Mouse (Mus musculus) limb, embryonic 14.5 days (tissue): ENCODE results near the gene Ang. TPM values are rescaled to one million over a fixed set of nuclear protein-coding genes. Genes with fewer than 3 reads are reported as not detected.
"Not testable (repeated sequence)": the region's sequence is repeated elsewhere in the genome, so short reads cannot be mapped to it uniquely, and the experiment has no call there.

Experiments used
- ATAC-seq: fragments of 200-750 bp; cut with Nextera tagmentation; 2 replicates; pipeline ENCODE4 v1.8.0; 2017; ENCODE audit warnings: low read depth, moderate number of reproducible peaks, moderate TSS enrichment; ENCODE audit not compliant: low FRiP score
- DNase-seq: peaks from one replicate; pipeline ENCODE4 v3.0.0-alpha.2; 2015; ENCODE audit warnings: low spot score
- H3K27ac ChIP-seq: fragments of 300-500 bp; sonication (generic); replicated peaks from 2 replicates; pipeline ENCODE4 v1.5.1; 2014; ENCODE audit warnings: low read depth, mild to moderate bottlenecking, low read length, moderate library complexity, mixed read lengths
- H3K27me3 ChIP-seq: fragments of 300-500 bp; sonication (generic); 2 replicates; pipeline ENCODE4 v1.6.1; 2014; ENCODE audit warnings: low read length, mixed read lengths; ENCODE audit not compliant: control insufficient read depth, insufficient read depth
- H3K36me3 ChIP-seq: fragments of 300-500 bp; sonication (generic); 2 replicates; pipeline ENCODE4 v1.6.1; 2014; ENCODE audit warnings: mild to moderate bottlenecking, low read length, moderate library complexity, mixed read lengths; ENCODE audit not compliant: control insufficient read depth, insufficient read depth
- H3K4me1 ChIP-seq: fragments of 300-500 bp; sonication (generic); 2 replicates; pipeline ENCODE4 v1.6.1; 2014; ENCODE audit warnings: antibody characterized with exemption, low read length, mixed read lengths; ENCODE audit not compliant: control insufficient read depth, insufficient read depth
- H3K4me2 ChIP-seq: fragments of 300-500 bp; sonication (generic); replicated peaks from 2 replicates; pipeline ENCODE4 v1.6.1; 2014; ENCODE audit warnings: low read depth, mild to moderate bottlenecking, low read length, moderate library complexity; ENCODE audit not compliant: severe bottlenecking
- H3K4me3 ChIP-seq: fragments of 300-500 bp; sonication (generic); replicated peaks from 2 replicates; pipeline ENCODE4 v1.5.1; 2014; ENCODE audit warnings: low read length
- H3K9ac ChIP-seq: fragments of 300-500 bp; sonication (generic); 2 replicates; pipeline ENCODE4 v1.6.1; 2014; ENCODE audit warnings: mild to moderate bottlenecking, low read depth, low read length, moderate library complexity; ENCODE audit not compliant: severe bottlenecking
- H3K9me3 ChIP-seq: fragments of 300-500 bp; sonication (generic); 2 replicates; pipeline ENCODE4 v1.6.1; 2016; ENCODE audit warnings: low read length; ENCODE audit not compliant: control insufficient read depth
- POLR2A ChIP-seq: fragments of 200-500 bp; IDR thresholded peaks from 2 replicates; pipeline ENCODE4 v1.8.0; 2012; ENCODE audit warnings: inconsistent platforms, mild to moderate bottlenecking, moderate library complexity, borderline replicate concordance; ENCODE audit not compliant: insufficient read depth, insufficient read length; ENCODE audit errors: extremely low read depth
- WGBS: fragments of 180-500 bp; shearing (Covaris S2); extraction: QIAGEN DNeasy Blood & Tissue Kit; methylation state at CpG from one replicate; pipeline ENCODE4 v1.1.7; 2014; 5-methylcytosine and 5-hydroxymethylcytosine counted together
- polyA plus RNA-seq, 2 experiments: library from polyadenylated mRNA; depleted of rRNA in 1 of 2; stranded (reverse) in 1 of 2; unstranded in 1 of 2; fragments of >200 nt; fragmentation: Nextera tagmentation in 1 of 2; extraction: Ambion mirVana in 1 of 2; gene quantifications; 2 replicates each; pipeline versions ENCODE4 v1.2.1 to v1.2.3; 2012 to 2014

The Ang gene
- polyA plus RNA-seq, 2 experiments = 7.3 to 13.6 TPM

DNA sequence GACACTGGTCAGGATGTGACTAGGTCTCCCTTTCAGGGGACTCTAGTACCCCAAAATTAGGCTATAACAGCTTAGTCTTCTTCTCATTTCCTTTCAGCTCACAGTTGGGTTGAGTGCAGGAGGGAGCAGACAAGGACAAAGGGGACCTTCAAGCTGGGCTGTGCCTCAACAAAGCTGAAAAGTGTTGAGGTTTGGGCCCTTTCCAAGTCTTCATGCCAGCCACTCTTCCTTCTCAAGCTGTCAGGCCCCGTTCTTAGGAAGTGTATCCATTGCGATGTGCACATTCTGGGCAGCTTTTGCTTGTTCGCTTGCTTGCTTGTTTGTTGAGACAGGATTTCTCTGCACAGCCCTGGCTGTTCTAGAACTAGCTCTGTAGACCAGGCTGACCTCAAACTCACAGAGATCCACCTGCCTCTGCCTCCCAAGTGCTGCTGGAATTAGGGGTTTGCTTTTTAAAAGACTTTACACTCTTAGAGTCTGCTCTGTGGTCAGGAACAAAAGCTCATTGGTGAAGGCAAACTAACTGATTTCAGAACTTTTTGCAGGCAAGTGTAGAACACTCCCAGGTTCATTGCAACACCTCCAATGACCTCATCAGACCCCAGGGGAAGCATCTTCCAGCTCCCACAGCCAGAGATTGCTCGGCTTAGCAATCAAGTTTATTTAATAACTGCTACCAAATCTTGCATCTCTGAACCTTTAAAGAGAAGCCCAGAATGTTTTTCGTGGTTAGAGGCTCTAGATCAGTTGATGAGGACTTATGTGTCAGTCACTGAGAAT lies 3.3 kb downstream of the Ang start:
- 73% methylated on average over 5 of the region's 5 CpGs for WGBS
- Histone ChIP-seq H3K36me3 (no peaks in the 10 kb centered on the region), H3K4me1 (no peaks in the 10 kb centered on the region), H3K9me3 (no peaks in the 10 kb centered on the region), H3K4me2 (no peak overlapping the region), H3K27me3 (no peaks in the 10 kb centered on the region), H3K4me3 (no peak overlapping the region), H3K27ac (no peak overlapping the region), H3K9ac (no peak overlapping the region)
- DNase-seq (no peak), ATAC-seq (no peak)
- no peak for TF ChIP-seq POLR2A

GRCm38 (mm10) chr14:51094921-51095320 lies 4.0 kb downstream of the Ang start:
- no peak overlapping the region for H3K27ac ChIP-seq
- H3K9me3 ChIP-seq = no peaks in the 10 kb centered on the region
- H3K27me3 ChIP-seq = no peaks in the 10 kb centered on the region
- ATAC-seq = no peak
- no peak for DNase-seq
- H3K36me3 ChIP-seq = no peaks in the 10 kb centered on the region
- H3K4me3 ChIP-seq = no peak overlapping the region
- no peak overlapping the region for H3K4me2 ChIP-seq
- no peaks in the 10 kb centered on the region for H3K4me1 ChIP-seq
- H3K9ac ChIP-seq = no peak overlapping the region
- no peak for TF ChIP-seq POLR2A
- 71% methylated on average over 8 of the region's 9 CpGs for whole genome bisulfite sequencing

- Histone ChIP-seq H3K27me3 (no peaks in the 10 kb centered on the region), H3K36me3 (no peaks in the 10 kb centered on the region), H3K4me1 (no peaks in the 10 kb centered on the region), H3K4me2 (no peak overlapping the region), H3K4me3 (no peak overlapping the region), H3K9me3 (no peaks in the 10 kb centered on the region), H3K27ac (no peak overlapping the region), H3K9ac (no peak overlapping the region)
- ATAC-seq = no peak
- no peak for TF ChIP-seq POLR2A
- DNase-seq = no peak
- 60% methylated on average over 9 of the region's 9 CpGs for WGBS
Observed at GRCm38 (mm10) chr14:51095736-51096524, 5.0 kb downstream of the Ang start.

DNA sequence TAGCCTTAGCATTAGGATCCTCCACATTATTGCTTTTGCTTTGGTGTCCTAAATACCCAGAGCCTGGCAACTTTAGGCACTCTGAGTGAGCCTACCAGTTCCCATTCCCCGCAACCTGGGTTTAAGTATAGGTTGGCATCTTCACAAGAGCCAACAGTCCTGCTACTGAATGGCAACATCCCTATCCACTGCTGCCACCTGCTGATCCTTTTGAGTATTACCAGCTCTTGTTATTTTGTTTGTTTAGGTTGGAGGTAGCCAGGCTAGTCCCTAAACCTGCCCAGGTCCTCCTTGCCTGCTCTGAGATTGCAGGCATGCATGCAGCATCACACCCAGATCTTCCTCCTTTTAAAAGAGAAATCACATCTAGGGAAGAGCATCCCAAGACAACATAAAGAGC lies 7.3 kb downstream of the Ang start:
- H3K27me3 ChIP-seq, ATAC-seq, H3K9ac ChIP-seq, H3K9me3 ChIP-seq, H3K4me2 ChIP-seq, H3K36me3 ChIP-seq, H3K4me3 ChIP-seq, H3K27ac ChIP-seq, H3K4me1 ChIP-seq: not testable (repeated sequence)
- WGBS = 7% methylated on average over 1 of the region's 1 CpGs
- DNase-seq = peak; percentile 34

GRCm38 (mm10) chr14:51098921-51099320 lies 8.0 kb downstream of the Ang start:
- H3K36me3 ChIP-seq = no peaks in the 10 kb centered on the region
- H3K27me3 ChIP-seq = no peaks in the 10 kb centered on the region
- H3K4me3 ChIP-seq = no peak overlapping the region
- DNase-seq = no peak
- no peaks in the 10 kb centered on the region for H3K4me1 ChIP-seq
- no peak for TF ChIP-seq POLR2A
- no peak overlapping the region for H3K27ac ChIP-seq
- WGBS = 92% methylated on average over 11 of the region's 11 CpGs
- H3K9ac ChIP-seq = no peak overlapping the region
- ATAC-seq = no peak
- H3K9me3 ChIP-seq = no peaks in the 10 kb centered on the region
- H3K4me2 ChIP-seq = no peak overlapping the region
